Mouse (Mus musculus): ENCODE results near the gene Dennd4a.

Dennd4a gene

GRCm38 (mm10) chr9:64810822-64811537, at the start of gene Dennd4a:
Gene Dennd4a, plus strand, starts transcription at chr9:64811340.
- peak; percentile 98 for DNase-seq

GRCm38 (mm10) chr9:64764824-64765223, 46.3 kb upstream of the Dennd4a start:
- DNase-seq: no peak

GRCm38 (mm10) chr9:64766136-64766535, 45.0 kb upstream of the Dennd4a start:
- no peak for DNase-seq

GRCm38 (mm10) chr9:64767796-64768195, 43.3 kb upstream of the Dennd4a start:
- DNase-seq: no peak

DNA sequence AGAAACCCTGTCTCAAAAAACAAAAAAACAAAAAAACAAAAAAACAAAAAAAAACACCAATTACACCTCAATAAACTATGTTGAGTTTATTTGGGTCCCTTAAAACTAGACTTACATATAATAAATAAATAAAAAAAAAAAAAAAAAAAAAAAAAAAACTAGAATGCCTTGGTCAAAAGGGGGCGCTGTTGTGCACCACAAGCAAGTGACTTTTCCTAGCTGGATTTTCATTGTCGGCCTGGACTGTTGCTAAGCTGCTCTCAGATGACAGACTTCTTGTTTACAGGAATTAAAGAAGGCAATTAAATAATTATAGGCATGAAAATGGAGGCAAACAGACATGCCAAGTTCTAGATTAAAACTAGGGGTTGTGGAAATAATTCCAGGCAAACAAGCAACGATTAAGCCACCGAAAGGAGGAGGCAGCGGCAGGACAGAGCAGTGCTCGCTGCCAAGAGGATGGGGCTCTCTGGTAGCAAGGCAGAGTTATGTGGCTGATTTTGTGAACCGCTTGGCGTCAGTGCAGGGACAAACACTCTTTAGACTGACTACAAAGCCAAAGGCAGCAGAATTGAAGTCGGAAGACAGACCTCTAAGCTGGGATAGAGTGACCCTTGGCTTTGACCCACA, 42.0 kb upstream of the Dennd4a start:
- peak; percentile 41 for DNase-seq

- DNase-seq: no peak
Measured at GRCm38 (mm10) chr9:64769911-64770310, 41.2 kb upstream of the Dennd4a start.

DNA sequence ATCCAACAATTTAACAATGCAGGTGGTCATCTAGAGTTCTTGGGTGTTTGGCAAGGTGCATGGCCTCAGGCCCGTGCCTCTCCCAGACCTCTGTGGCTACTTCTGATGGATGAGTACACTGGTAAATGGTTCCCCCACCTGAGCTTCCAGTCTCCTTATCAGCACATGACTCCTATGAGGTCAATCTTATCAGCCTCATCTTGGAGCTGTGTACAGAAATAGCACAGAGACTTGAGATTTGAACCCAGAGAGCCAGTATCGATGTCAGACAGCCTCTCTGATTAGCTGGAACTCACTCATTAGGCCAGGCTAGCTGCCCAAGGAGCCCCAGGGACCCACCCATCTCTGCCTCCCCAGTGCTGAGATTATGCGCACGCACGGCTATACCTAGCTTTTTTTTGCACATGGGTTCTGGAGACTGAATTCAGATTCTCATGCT, 40.7 kb upstream of the Dennd4a start:
- no peak for DNase-seq

GRCm38 (mm10) chr9:64771236-64771635, 39.9 kb upstream of the Dennd4a start:
- no peak for DNase-seq

DNA sequence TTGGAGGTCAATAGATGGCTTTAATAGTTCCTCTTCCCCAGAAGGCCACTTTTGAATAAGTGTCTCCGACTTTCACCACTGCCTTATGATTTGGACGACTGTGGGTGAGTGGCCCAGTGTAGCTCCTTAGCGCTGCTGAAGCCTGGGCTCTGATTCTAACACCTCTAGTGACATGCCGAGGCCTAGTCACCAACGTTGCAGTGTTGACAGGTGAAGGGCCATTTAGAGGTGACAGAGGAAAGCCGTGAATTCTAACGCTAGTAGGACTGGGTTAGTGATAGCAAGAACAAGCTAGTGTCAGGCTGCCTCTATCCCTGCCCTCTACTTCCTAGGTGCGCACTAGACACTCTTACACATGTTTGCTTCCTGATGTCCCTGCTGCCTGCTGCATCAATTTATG, 37.9 kb upstream of the Dennd4a start:
- DNase-seq: no peak

- peak; percentile 14 for DNase-seq
Measured at GRCm38 (mm10) chr9:64773936-64774335, 37.2 kb upstream of the Dennd4a start.

- peak; percentile 37 for DNase-seq
Measured at GRCm38 (mm10) chr9:64774411-64774811, 36.7 kb upstream of the Dennd4a start.

DNA sequence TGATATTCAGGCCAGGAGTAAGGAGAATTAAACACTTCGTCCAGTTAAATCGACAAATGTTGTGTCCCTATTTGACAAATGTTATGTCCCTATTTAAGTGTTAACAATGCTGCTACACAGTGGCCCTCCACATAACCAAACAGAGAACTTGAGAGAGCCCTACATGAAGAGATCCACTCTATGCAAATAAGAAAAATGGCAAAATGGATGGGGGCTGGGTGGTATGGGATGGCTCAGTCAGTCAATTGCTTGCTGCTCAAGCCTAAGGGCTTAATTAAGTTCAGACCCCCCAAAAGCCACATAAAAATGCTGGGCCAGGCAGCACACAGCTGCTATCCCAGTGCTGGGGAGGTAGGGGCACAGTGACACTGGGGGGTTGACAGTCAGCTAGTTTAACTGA, 36.3 kb upstream of the Dennd4a start:
- no peak for DNase-seq

GRCm38 (mm10) chr9:64775491-64775890, 35.6 kb upstream of the Dennd4a start:
- DNase-seq: no peak

DNA sequence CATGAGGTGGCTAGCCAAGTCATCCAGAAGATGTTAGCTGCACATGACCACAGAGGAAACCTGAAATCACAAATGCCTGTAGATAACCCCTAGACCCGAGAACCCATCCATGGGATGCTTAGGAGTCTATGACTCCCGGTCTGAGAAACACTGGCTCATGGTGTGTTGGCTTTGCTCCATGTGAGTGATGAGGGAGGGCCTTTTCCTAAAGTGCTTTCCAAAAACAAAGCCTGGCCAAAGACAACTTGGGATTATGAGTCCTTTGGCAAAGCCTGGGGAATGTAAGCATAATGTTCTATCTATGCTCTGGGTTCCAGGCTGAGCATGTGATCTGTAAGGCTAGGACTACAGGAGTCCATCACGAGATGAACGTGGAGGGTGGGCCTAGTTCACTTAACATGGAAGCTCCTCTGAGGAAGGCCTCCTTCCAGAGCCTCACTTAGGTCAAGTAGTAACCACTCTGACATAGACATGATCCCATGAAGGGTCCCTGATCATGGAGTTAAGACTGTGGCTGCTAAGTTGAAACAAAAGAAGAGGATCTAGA, 33.6 kb upstream of the Dennd4a start:
- no peak for DNase-seq

GRCm38 (mm10) chr9:64778151-64778550, 33.0 kb upstream of the Dennd4a start:
- DNase-seq: no peak

DNA sequence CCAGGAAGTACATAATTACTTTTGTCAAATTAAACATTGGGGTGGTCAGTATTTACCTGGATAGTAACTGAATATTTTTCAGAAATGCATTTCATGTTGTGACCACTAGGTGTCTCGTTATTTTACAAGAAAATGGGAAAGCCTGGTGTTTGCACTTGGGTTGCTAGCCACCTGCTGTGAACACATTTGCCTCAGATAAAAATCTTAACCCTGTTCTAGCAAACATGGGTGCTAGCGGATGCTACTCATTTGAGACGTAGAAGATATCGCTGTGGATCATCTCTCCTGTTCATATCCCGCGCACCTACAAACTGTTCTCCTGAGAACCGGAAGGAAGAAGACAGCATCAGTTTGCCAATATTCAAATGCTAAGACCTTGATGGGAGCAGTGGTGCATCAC, 31.5 kb upstream of the Dennd4a start:
- peak; percentile 42 for DNase-seq

GRCm38 (mm10) chr9:64783511-64783910, 27.6 kb upstream of the Dennd4a start:
- no peak for DNase-seq

GRCm38 (mm10) chr9:64784841-64785240, 26.3 kb upstream of the Dennd4a start:
- DNase-seq: peak; percentile 30

GRCm38 (mm10) chr9:64786216-64786905, 24.8 kb upstream of the Dennd4a start:
- no peak for DNase-seq

DNA sequence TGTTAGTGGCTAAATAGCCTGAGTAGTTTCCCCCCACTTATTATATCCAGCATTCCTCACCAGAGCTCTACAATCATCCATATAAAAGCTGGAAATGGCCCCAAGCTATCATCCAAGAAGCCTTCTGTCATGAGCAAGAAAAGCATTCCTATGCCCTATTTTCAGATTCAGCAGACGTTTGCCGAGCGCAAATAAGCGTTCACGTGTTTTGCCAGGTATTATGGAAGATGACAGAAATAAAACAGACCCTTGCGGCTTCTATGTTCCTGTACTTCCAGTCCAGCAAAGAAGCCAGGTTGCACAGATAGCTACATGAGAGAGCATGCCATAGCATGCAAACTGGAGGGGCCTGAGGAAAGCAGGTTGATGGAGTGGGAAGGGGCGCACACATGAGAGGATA, 23.1 kb upstream of the Dennd4a start:
- no peak for DNase-seq

DNA sequence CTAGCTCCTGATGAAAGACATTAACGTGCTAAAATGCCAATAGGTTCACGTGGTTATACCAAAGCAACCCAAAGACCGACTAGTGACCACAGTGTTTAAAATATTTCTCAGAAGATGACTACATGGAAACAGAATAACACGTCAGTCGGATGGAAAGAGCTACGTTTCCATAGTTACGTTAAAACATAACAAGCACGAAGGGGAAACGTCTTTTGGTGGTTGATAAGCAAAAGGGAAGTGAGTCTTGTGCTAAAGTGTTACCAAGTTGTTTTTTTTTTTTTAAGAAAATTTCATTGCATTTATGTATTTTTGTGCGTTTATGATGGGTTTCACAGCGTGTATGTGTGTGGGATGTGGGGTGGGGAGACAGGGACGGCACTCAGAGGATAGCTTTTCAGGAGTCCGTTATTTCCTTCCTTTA, 21.8 kb upstream of the Dennd4a start:
- no peak for DNase-seq

DNA sequence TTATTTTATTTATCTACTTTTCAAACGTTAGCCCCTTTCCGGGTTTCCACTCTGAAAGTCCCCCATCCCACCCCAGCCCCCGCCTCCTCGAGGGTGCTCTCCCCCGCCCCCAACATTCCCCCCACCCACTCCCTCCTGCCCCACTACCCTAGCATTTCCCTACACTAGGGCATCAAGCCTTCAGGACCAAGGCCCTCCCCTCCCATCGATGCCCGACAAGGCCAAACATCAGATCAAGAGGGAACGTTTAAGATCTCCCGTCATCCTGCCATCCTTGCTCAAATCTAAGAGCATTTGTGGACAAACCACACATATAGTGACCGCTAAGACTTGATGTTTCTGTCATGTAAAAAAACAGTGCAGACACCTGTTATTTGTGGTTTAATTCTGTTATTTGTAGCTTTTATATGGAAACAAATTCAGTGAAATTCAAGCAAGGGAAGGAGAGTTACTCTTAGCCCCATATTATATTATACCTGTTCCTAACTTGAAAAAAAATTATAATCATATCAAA, 21.2 kb upstream of the Dennd4a start:
- DNase-seq: no peak
